Mouse (Mus musculus) liver, postnatal 0 days (tissue): ENCODE data around the gene Il27.

Source experiments
- CTCF ChIP-seq: sonication (generic); IDR thresholded peaks from 2 replicates; pipeline ENCODE4 v1.5.1; 2016; ENCODE audit warnings: antibody characterized with exemption, low read depth
- EP300 ChIP-seq: IDR thresholded peaks from 2 replicates; pipeline ENCODE4 v1.6.1; 2016; ENCODE audit warnings: antibody characterized with exemption, low read depth, mild to moderate bottlenecking

DNA sequence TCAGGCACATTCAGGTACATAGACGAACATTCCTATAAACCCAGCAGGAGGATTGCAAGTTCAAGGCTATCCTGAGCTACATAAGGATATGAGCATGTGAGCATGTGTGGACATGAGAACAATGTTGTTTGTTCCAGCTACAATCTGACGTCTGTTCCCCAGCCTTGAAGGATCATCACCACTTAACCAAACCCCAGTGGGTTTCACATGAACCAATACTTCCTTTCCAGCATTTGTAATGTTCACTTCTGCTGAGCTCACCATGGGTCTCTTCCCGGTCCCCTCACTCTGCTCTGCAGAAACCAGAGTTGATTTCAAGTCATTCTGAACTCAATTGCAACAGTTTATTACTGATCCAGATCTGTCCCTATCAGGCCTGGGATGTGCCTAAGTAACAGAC lies 7.9 kb upstream of the Il27 start:
- no peak for TF ChIP-seq CTCF
- no peak for TF ChIP-seq EP300
